Mouse (Mus musculus): ENCODE measurements at regions not wholly inside any gene's neighbourhood (a gene's known extent, or its start where the extent isn't known, plus 50 kb on each side); places are given as distances from the start of the nearest gene placed in this dataset.

DNA sequence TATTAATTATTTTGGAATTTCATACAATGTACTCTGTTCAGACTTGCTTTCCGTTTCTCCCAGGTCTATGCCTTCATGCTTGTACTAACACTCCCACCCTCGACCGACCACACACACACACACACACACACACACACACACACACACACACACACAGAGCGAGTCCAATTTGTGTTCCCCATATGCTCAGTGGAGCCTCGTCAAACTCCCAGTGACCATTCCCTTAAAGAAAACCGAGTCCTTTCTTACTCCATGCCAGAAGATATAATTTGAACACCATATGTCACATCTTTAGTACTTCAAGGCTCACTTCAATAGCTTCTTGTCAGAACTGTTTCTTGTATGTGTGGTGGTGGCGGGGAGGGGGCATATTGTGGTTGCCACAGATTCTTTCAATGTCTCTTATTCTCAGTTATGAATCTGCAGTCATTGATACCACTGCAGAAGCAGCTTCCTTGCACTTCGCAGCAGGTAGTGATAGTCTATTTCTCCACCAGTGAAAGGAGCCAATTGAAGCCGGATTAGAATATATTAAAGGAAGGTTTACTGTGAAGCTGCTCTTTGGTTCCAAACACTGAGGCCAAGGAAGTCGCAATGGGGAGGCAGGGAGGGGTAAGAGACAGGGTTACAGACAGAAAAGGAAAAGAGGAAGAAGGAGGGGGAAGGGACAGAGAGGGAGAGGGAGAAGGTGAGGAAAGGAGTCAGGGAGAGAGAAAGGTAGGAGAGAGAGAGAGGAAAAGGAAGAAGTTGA, 672.3 kb downstream of the Vgll3 start:
- DNase-seq (ENCODE audit: low spot score): no peak

DNA sequence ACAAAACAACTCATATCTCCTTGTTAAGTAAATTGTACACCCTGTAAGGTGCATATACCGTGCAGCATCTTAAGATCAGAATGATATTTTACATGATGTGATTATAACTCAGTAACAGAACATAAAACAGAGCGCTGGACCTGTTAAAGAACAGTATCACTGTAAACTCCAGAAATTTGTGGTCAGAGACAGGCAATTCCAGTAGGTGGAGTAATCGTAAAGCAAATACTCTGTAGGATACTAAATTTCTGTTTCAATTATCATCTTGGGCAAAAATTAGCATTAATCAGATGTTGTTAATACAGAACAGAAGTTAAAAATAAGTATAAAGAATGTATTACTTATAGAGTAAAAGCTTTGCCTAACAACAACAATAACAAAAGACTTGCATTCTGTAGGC, 680.5 kb downstream of the Vgll3 start:
- peak; percentile 35 for DNase-seq (ENCODE audit: low spot score)

All from layer of hippocampus, adult 9-10 months (tissue).